Mouse (Mus musculus): ENCODE results near the gene Afg1l. TPM values are rescaled to one million over a fixed set of nuclear protein-coding genes. Genes with fewer than 3 reads are reported as not detected.

Afg1l gene
- polyA plus RNA-seq, 1 experiment from 2014 or later, result 7.0 TPM

DNA sequence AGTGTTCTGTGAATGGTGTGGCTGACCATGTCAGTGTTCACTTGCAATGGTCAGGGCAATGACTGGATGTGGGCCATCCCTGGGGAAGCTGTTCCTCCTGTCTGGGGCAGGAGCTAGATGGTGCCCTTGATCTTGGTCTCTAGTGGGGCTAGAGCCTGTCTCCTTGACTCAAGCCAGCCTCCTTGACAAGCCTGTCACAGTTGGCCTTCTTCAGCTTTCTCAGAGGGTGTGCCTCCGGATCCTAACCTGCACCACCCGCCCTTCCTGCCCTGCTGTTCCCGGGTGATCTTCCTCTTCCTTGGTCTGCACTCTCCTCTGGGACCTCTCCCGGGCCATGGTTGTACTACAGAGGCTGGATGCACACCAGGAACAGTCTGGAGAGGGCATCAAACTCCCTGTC, 177.6 kb downstream of the Afg1l start:
- H3K4me3 ChIP-seq (replicated peaks; ENCODE audit: low read depth, low read length), result no peak overlapping the region
- no peaks in the 10 kb centered on the region for H3K27me3 ChIP-seq (ENCODE audit: control insufficient read depth, insufficient read depth, low read length)
- peaks cover 4% of the 10 kb centered on the region; the same call in 1 of the 2 replicates for H3K9me3 ChIP-seq (ENCODE audit: control insufficient read depth, low read length)
- ATAC-seq (ENCODE audit: low FRiP score, low TSS enrichment) (no peak), DNase-seq (no peak)
- H3K4me2 ChIP-seq (ENCODE audit: low read length), result no peak overlapping the region
- no peaks in the 10 kb centered on the region for H3K4me1 ChIP-seq (ENCODE audit: control insufficient read depth, insufficient read depth, low read length)
- no peak overlapping the region for H3K27ac ChIP-seq (replicated peaks; ENCODE audit: low read depth, low read length)
- 66% methylated on average over 4 of the region's 4 CpGs for WGBS
- no peaks in the 10 kb centered on the region for H3K36me3 ChIP-seq (ENCODE audit: control insufficient read depth, insufficient read depth, low read length)
- no peak overlapping the region for H3K9ac ChIP-seq (replicated peaks; ENCODE audit: low read length)

DNA sequence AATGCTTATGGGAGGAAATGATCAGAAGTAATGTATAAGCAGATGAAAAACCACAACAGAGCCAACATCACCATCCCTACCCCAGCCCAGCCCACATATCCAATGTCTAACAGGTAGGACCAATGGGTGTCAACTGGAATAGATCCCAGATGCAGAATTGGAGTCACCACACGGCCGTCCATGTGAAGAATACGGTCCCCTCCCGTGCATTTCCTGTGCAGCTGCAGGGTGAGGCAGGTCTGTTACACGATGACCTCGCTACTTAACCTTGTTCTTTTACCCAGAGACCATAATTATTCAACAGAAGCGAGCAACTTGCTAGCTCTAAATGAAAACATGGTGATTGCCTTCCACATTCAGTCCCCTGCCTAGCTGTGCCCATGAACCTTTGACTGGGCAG, 178.4 kb downstream of the Afg1l start:
- Histone ChIP-seq H3K4me1 (ENCODE audit: control insufficient read depth, insufficient read depth, low read length) (no peaks in the 10 kb centered on the region), H3K36me3 (ENCODE audit: control insufficient read depth, insufficient read depth, low read length) (no peaks in the 10 kb centered on the region), H3K27me3 (ENCODE audit: control insufficient read depth, insufficient read depth, low read length) (no peaks in the 10 kb centered on the region), H3K9me3 (ENCODE audit: control insufficient read depth, low read length) (peaks cover 4% of the 10 kb centered on the region; the same call in 1 of the 2 replicates), H3K9ac (replicated peaks; ENCODE audit: low read length) (no peak overlapping the region), H3K27ac (replicated peaks; ENCODE audit: low read depth, low read length) (no peak overlapping the region), H3K4me2 (ENCODE audit: low read length) (no peak overlapping the region), H3K4me3 (replicated peaks; ENCODE audit: low read depth, low read length) (no peak overlapping the region)
- no peak for DNase-seq
- ATAC-seq (ENCODE audit: low FRiP score, low TSS enrichment), result no peak
- WGBS, result 81% methylated on average over 7 of the region's 7 CpGs

GRCm38 (mm10) chr10:42299426-42299825, 178.9 kb downstream of the Afg1l start:
- H3K36me3 ChIP-seq (ENCODE audit: control insufficient read depth, insufficient read depth, low read length), result no peaks in the 10 kb centered on the region
- H3K27ac ChIP-seq (replicated peaks; ENCODE audit: low read depth, low read length), result no peak overlapping the region
- H3K4me1 ChIP-seq (ENCODE audit: control insufficient read depth, insufficient read depth, low read length), result no peaks in the 10 kb centered on the region
- WGBS, result 83% methylated on average over 6 of the region's 6 CpGs
- DNase-seq, result no peak
- no peak overlapping the region for H3K4me3 ChIP-seq (replicated peaks; ENCODE audit: low read depth, low read length)
- H3K27me3 ChIP-seq (ENCODE audit: control insufficient read depth, insufficient read depth, low read length), result no peaks in the 10 kb centered on the region
- no peak for ATAC-seq (ENCODE audit: low FRiP score, low TSS enrichment)
- H3K9me3 ChIP-seq (ENCODE audit: control insufficient read depth, low read length), result peaks cover 4% of the 10 kb centered on the region; the same call in 1 of the 2 replicates
- H3K4me2 ChIP-seq (ENCODE audit: low read length), result no peak overlapping the region
- no peak overlapping the region for H3K9ac ChIP-seq (replicated peaks; ENCODE audit: low read length)

DNA sequence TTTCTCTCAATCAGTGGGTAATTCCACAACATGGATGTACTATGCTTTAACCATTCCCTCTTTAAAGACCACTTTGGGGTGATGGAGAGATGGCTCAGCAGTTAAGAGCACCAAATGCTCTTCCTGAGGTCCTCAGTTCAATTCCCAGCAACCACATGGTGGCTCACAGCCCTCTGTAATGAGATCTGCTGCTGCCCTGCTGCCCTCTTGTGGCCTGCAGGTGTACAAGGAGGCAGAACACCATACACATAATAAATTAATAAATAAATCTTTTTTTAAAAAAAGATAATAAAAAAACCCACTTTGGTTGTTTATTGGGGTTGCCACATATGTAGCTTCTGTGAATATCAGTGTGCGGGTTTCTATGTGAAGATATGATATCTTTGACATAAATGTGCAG, 180.4 kb downstream of the Afg1l start:
- Histone ChIP-seq H3K9me3 (ENCODE audit: control insufficient read depth, low read length) (peaks cover 4% of the 10 kb centered on the region; the same call in 1 of the 2 replicates), H3K9ac (replicated peaks; ENCODE audit: low read length) (no peak overlapping the region), H3K36me3 (ENCODE audit: control insufficient read depth, insufficient read depth, low read length) (no peaks in the 10 kb centered on the region), H3K4me2 (ENCODE audit: low read length) (no peak overlapping the region), H3K27ac (replicated peaks; ENCODE audit: low read depth, low read length) (no peak overlapping the region), H3K4me1 (ENCODE audit: control insufficient read depth, insufficient read depth, low read length) (no peaks in the 10 kb centered on the region), H3K4me3 (replicated peaks; ENCODE audit: low read depth, low read length) (no peak overlapping the region), H3K27me3 (ENCODE audit: control insufficient read depth, insufficient read depth, low read length) (no peaks in the 10 kb centered on the region)
- 90% methylated on average over 1 of the region's 1 CpGs for WGBS
- no peak for ATAC-seq (ENCODE audit: low FRiP score, low TSS enrichment)
- DNase-seq, result no peak

DNA sequence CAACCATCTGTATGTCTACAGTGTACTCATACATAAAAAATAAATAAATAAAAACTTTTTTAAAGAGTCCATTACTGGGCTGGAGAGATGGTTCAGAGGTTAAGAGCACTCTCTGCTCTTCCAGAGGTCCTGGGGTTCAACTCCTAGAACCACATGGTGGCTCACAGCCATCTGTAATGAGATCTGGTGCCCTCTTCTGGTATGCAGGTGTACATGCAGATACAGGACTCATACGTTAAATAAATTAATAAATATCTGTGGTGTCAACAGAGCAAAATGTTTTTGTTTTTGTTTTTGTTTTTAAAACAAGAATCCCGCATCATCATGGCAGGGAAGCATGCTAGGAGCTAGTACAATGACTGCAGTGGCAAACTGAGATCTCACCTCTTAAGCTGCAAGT, 181.3 kb downstream of the Afg1l start:
- Histone ChIP-seq H3K27ac (replicated peaks; ENCODE audit: low read depth, low read length) (no peak overlapping the region), H3K27me3 (ENCODE audit: control insufficient read depth, insufficient read depth, low read length) (no peaks in the 10 kb centered on the region), H3K4me1 (ENCODE audit: control insufficient read depth, insufficient read depth, low read length) (no peaks in the 10 kb centered on the region), H3K9me3 (ENCODE audit: control insufficient read depth, low read length) (peaks cover 4% of the 10 kb centered on the region; the same call in 1 of the 2 replicates), H3K9ac (replicated peaks; ENCODE audit: low read length) (no peak overlapping the region), H3K4me2 (ENCODE audit: low read length) (no peak overlapping the region), H3K36me3 (ENCODE audit: control insufficient read depth, insufficient read depth, low read length) (no peaks in the 10 kb centered on the region), H3K4me3 (replicated peaks; ENCODE audit: low read depth, low read length) (no peak overlapping the region)
- DNase-seq (no peak), ATAC-seq (ENCODE audit: low FRiP score, low TSS enrichment) (no peak)
- WGBS, result 84% methylated on average over 2 of the region's 2 CpGs

- ATAC-seq (ENCODE audit: low FRiP score, low TSS enrichment), result no peak
Observed at GRCm38 (mm10) chr10:42296559-42296958, 181.8 kb downstream of the Afg1l start.

GRCm38 (mm10) chr10:42295028-42295427, 183.3 kb downstream of the Afg1l start:
- Histone ChIP-seq H3K27ac (replicated peaks; ENCODE audit: low read depth, low read length) (no peak overlapping the region), H3K27me3 (ENCODE audit: control insufficient read depth, insufficient read depth, low read length) (no peaks in the 10 kb centered on the region), H3K9ac (replicated peaks; ENCODE audit: low read length) (no peak overlapping the region), H3K4me2 (ENCODE audit: low read length) (no peak overlapping the region), H3K4me3 (replicated peaks; ENCODE audit: low read depth, low read length) (no peak overlapping the region), H3K9me3 (ENCODE audit: control insufficient read depth, low read length) (peaks cover 4% of the 10 kb centered on the region; the same call in 1 of the 2 replicates), H3K4me1 (ENCODE audit: control insufficient read depth, insufficient read depth, low read length) (no peaks in the 10 kb centered on the region), H3K36me3 (ENCODE audit: control insufficient read depth, insufficient read depth, low read length) (no peaks in the 10 kb centered on the region)
- WGBS, result 3% methylated on average over 1 of the region's 1 CpGs
- ATAC-seq (ENCODE audit: low FRiP score, low TSS enrichment) (peak; percentile 34; the same call in 1 of the 2 replicates), DNase-seq (peak; percentile 88)

More at GRCm38 (mm10) chr10:42296559-42296958, 181.8 kb downstream of the Afg1l start:
- Histone ChIP-seq H3K4me1 (ENCODE audit: control insufficient read depth, insufficient read depth, low read length) (no peaks in the 10 kb centered on the region), H3K9me3 (ENCODE audit: control insufficient read depth, low read length) (peaks cover 4% of the 10 kb centered on the region; the same call in 1 of the 2 replicates), H3K36me3 (ENCODE audit: control insufficient read depth, insufficient read depth, low read length) (no peaks in the 10 kb centered on the region), H3K27ac (replicated peaks; ENCODE audit: low read depth, low read length) (no peak overlapping the region), H3K9ac (replicated peaks; ENCODE audit: low read length) (no peak overlapping the region), H3K27me3 (ENCODE audit: control insufficient read depth, insufficient read depth, low read length) (no peaks in the 10 kb centered on the region), H3K4me2 (ENCODE audit: low read length) (no peak overlapping the region), H3K4me3 (replicated peaks; ENCODE audit: low read depth, low read length) (no peak overlapping the region)
- no peak for DNase-seq
- WGBS, result 52% methylated on average over 4 of the region's 4 CpGs

DNA sequence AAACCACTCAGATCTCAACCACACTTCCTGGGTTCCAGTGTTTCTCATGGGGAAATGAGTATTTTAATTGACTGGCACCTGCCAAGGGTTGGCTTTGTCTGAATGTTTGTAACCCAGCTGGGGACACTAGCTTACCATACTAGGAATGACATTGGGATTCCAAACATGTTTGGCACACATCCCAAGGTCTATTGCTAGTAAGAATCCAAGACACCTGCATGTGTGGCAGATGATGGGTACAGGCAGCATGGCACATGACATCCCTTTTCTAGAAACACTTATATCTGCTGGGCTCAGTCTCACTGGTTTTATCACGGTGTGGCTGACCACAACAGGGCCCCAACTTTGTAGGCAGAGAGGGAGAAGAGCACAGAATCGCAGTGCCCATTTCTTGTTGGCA, 184.0 kb downstream of the Afg1l start:
- DNase-seq (no peak), ATAC-seq (ENCODE audit: low FRiP score, low TSS enrichment) (no peak)
- 67% methylated on average over 2 of the region's 2 CpGs for WGBS
- Histone ChIP-seq H3K4me1 (ENCODE audit: control insufficient read depth, insufficient read depth, low read length) (no peaks in the 10 kb centered on the region), H3K9me3 (ENCODE audit: control insufficient read depth, low read length) (peaks cover 4% of the 10 kb centered on the region; the same call in 1 of the 2 replicates), H3K36me3 (ENCODE audit: control insufficient read depth, insufficient read depth, low read length) (no peaks in the 10 kb centered on the region), H3K27ac (replicated peaks; ENCODE audit: low read depth, low read length) (no peak overlapping the region), H3K4me2 (ENCODE audit: low read length) (no peak overlapping the region), H3K4me3 (replicated peaks; ENCODE audit: low read depth, low read length) (no peak overlapping the region), H3K27me3 (ENCODE audit: control insufficient read depth, insufficient read depth, low read length) (no peaks in the 10 kb centered on the region), H3K9ac (replicated peaks; ENCODE audit: low read length) (no peak overlapping the region)

DNA sequence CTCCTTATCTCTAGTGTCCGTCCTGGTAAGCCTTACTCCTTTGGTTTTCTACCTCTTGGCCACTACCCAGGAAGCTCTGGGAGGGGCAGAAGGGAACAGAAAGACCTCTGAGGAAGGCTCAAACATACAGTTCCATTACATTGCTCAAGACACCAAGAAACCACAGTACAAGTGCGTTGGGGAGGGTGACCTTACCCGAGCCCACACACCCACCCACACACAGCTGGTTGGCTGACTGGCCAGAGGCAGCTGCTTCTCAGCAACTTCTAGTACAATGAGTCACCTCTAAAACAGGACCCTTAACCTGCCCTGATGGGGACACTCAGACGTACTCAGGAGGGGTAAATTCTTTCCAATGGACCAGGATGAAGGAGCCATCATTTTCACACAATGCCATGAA, 184.5 kb downstream of the Afg1l start:
- Histone ChIP-seq H3K4me2 (ENCODE audit: low read length) (no peak overlapping the region), H3K27me3 (ENCODE audit: control insufficient read depth, insufficient read depth, low read length) (no peaks in the 10 kb centered on the region), H3K4me1 (ENCODE audit: control insufficient read depth, insufficient read depth, low read length) (no peaks in the 10 kb centered on the region), H3K36me3 (ENCODE audit: control insufficient read depth, insufficient read depth, low read length) (no peaks in the 10 kb centered on the region), H3K4me3 (replicated peaks; ENCODE audit: low read depth, low read length) (no peak overlapping the region), H3K27ac (replicated peaks; ENCODE audit: low read depth, low read length) (no peak overlapping the region), H3K9ac (replicated peaks; ENCODE audit: low read length) (no peak overlapping the region), H3K9me3 (ENCODE audit: control insufficient read depth, low read length) (peaks cover 4% of the 10 kb centered on the region; the same call in 1 of the 2 replicates)
- 68% methylated on average over 4 of the region's 4 CpGs for WGBS
- no peak for ATAC-seq (ENCODE audit: low FRiP score, low TSS enrichment)
- no peak for DNase-seq

All from midbrain, embryonic 14.5 days (tissue).